Mouse (Mus musculus) kidney, postnatal 10 days (tissue): Measurements from ENCODE around the gene Hsp90b1.
A peak's percentile ranks its signal among the peaks of the same experiment; 100 is the strongest.
"Not testable (repeated sequence)": the region's sequence is repeated elsewhere in the genome, so short reads cannot be mapped to it uniquely, and the experiment has no call there.

Experiments used
- DNase-seq: peaks from one replicate; pipeline ENCODE4 v3.0.0; 2021; ENCODE audit warnings: mixed read lengths

Hsp90b1 gene

GRCm38 (mm10) chr10:86705318-86705921 is at the start of gene Hsp90b1, which contains the start of gene Ttc41:
Hsp90b1 (minus strand) TSS chr10:86705509.
Ttc41 (plus strand) TSS chr10:86705811.
- peak; percentile 99 for DNase-seq

DNA sequence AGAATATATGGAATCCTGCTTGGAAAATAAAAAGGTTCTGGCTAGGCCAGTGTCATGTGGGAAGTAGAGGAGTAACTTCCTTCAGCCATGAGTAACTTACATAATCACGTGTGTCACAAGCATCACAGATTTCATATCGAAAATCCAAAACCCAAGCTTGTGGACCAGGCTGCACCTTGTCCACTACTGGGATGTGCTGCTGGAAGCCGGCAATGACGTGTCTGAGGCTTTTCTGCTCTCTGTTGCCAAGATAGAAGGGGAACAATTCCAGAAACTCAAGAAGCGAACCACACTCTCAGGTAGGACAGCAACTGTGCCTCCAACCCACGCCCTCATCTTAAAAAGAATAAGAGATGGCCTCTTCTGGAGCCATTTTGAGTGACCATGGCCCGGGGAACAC is 39.0 kb upstream of the Hsp90b1 start:
- DNase-seq, result no peak

DNA sequence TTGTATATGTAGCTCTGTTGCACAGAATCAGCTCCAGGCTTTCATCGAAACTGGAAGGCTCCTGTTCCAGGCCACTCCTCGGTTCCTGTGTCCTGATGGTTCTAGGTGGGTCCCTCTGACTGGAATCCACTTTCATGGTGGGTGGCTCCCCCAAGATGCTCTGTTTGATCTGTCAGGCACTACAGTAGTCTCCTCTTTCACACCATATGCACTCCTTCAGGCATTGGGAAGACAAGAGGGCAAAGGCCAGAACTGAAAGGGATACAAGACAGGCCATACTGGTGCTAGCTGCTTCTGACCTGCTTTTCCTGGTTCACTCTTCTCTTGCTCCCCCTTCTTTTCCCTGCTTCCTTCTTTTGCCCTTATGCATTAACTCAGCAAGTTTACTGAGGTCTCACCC is 37.6 kb upstream of the Hsp90b1 start:
- no peak for DNase-seq

DNA sequence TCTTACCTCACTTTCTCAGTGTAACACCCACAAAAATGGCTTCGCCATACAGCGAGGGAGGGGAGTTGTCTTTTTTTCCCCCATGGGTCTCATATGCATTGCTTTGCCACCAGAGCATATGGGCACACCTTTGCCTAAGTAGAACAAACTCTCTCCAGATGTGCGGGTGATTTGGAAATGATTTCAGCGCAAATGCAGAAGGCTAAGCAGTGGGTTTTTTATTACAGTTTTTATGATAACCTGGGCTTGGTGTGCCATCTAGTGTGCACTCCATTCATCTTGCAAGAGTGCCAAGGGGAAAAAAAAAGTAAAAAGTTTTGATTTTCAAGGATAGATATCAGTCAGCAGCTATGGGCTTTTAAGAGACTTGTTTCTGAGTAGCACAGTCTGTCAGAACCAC is 29.7 kb upstream of the Hsp90b1 start:
- no peak for DNase-seq

- DNase-seq, result no peak
Observed at GRCm38 (mm10) chr10:86731500-86731863, 26.2 kb upstream of the Hsp90b1 start.

- DNase-seq, result peak; percentile 92
Observed at GRCm38 (mm10) chr10:86730823-86731499, 25.7 kb upstream of the Hsp90b1 start.

- no peak for DNase-seq
Observed at GRCm38 (mm10) chr10:86728176-86728575, 22.9 kb upstream of the Hsp90b1 start.

GRCm38 (mm10) chr10:86727548-86727980 is 22.3 kb upstream of the Hsp90b1 start:
- peak; percentile 42 for DNase-seq

DNA sequence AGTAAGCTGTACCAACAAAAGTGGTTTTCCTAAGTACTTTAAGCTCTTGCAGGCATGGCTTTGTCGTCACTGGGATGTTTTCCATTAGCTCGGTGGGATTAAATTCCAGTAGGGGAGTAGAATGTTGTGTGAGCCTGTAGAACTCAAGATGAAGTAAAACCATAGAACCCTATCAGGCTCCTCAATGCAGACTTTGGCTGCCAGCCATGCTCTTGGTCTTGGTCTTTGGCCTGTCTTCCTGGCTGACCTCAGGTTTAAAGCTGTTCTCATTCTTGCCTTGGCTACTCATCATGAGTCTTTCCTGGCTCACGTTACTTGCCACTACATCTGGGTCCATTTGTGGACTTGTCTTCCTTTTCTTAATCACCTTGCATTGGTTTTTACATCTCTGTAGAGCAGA is 6.8 kb upstream of the Hsp90b1 start:
- peak; percentile 58 for DNase-seq

DNA sequence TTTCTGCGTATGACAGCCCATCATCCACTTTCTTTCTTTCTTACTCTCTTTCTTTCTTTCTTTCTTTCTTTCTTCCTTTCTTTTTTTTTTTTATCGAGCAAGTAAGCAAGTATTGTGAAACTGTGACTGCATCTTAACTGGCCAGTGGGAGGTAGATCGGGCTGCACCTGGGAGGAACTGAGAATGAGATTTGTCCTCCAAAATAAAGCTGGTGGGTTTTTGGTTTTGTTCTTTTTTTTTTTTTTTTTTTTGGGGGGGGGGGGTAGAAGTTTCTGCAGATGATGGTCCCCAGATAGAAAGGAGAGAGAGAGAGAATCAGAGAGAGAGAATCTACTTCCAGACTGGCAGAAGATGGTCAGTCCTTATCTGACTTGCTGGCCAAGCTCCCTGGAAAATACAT is 1.8 kb upstream of the Hsp90b1 start:
- no peak for DNase-seq

- peak; percentile 82 for DNase-seq
Observed at GRCm38 (mm10) chr10:86705922-86706752, 828 bp upstream of the Hsp90b1 start.

- DNase-seq, result no peak
Observed at GRCm38 (mm10) chr10:86704589-86705191, 619 bp downstream of the Hsp90b1 start.

DNA sequence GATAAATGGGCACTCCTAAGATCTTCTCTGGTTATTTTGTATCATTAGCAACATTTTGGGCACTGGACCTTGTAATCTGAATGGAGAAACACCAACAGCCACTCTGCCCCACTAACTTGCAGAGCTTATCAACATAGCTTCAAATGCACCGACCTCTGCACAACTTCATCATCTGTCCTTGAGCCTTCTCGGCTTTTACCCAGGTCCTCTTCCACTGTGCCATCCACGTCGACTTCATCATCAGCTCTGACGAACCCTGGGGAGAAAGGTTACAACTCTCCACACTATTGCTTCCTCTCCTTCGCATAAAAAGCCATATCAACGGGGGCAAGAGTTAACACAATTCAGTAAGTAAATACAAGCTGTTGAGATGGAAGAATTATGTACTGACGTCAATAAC is 1.2 kb downstream of the Hsp90b1 start:
- DNase-seq, result no peak

- DNase-seq, result no peak
Observed at GRCm38 (mm10) chr10:86703375-86703774, 1.9 kb downstream of the Hsp90b1 start.

DNA sequence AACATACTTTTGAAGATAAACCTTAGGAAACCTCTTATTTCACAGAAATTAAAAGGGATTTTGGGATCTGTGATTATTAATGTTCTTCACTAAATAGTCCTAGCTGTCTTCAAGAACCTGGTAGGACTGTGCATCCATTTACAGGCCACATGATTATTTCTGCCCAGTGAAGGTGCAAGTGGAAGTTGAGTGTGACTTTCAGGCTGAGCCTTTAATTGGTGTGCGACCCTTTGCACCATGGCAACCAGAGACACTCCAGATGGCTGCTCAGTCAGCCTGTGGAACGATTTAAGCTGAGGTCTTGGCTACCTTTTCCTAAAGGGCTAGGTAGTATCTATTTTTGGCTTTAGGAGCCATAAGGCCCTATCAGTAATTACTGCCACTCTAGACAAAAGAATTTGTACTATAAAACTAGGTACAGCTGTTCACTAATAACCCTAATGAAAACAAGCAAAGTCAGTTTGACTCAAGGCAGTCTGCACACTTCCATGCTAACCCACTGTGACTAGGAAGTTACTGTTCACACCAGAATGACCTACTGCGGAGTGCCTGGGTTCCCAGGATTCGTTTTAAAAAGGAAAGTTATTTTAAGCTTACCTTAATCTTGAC is 2.9 kb downstream of the Hsp90b1 start:
- no peak for DNase-seq

DNA sequence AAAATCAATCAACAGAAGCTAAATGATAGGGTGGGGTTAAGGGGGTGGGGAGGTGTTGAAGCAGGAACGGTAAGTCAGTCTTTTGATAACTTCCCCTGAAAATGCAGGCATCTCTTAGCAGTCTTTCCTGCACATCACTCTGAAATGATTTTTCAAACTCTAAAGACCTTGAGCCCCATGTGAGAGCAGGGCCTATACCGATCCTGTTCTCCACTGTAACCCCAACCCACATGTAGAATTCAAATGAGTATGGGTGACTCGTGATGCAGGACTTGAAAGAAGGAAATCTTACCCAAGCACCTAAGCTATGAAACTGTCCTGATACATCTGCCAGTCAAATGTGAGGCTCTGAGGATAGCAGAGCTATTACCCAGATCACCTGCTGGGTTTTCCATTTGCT is 4.3 kb downstream of the Hsp90b1 start:
- no peak for DNase-seq

DNA sequence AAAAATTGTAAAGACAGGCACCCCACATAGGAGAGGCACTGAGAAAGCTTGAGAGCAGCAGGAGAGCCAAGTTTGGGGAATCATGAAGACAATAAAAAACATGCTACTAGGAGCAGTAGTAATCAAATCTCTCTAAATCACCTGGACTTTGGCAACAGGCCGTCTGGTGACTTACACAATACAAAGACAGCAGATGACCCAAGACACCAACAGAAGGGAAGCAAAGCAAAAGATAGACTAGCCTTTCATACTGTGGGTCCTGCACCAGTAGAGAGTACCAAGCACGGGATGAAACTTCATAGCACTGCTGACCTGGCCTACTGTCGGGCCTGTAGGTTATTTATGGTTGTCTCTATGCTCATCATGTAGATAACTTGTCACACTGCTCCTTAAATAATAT is 5.1 kb downstream of the Hsp90b1 start:
- DNase-seq, result no peak

DNA sequence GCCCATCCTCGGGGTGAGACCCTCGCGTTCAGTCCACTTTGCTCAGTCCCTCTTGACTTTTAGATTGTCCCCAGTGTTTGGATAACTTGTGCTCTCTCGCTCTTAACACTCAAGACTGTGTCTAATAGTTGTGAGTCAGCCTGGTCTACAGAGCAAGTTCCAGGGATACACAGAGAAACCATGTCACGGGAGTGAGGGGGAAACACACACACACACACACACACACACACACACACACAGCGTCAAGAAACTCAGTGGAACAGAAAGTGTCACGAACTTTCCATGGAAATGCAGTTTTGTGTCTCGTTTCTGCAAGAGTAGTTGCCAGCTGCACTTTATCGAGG is 19.3 kb downstream of the Hsp90b1 start:
- DNase-seq, result not testable (repeated sequence)

- peak; percentile 86 for DNase-seq
Observed at GRCm38 (mm10) chr10:86685179-86686016, 19.9 kb downstream of the Hsp90b1 start.

- not testable (repeated sequence) for DNase-seq
Observed at GRCm38 (mm10) chr10:86684797-86685178, 20.5 kb downstream of the Hsp90b1 start.

GRCm38 (mm10) chr10:86670550-86670949 is 34.8 kb downstream of the Hsp90b1 start:
- DNase-seq, result not testable (repeated sequence)
